Mouse (Mus musculus): ENCODE measurements around the gene Cdk7. TPM values are rescaled to one million over a fixed set of nuclear protein-coding genes. Genes with fewer than 3 reads are reported as not detected.

Cdk7 gene
- polyA plus RNA-seq (2015; fragmentation: Nextera tagmentation; extraction: Ambion mirVana), result 78.4 and 79.1 TPM in 2 replicates

GRCm38 (mm10) chr13:100730861-100731176 is at the start of gene Cdk7:
Gene Cdk7, minus strand, starts transcription at chr13:100730939.
- Histone ChIP-seq H3K4me3 (replicated peaks) (peak within 1 kb of the TSS; percentile 78), H3K9me3 (no peaks in the 10 kb centered on the region), H3K4me2 (replicated peaks) (peak within 1 kb of the TSS; percentile 60), H3K4me1 (replicated peaks) (peaks cover 6% of the 10 kb centered on the region; the same call in 1 of the 2 replicates), H3K36me3 (peaks cover 7% of the 10 kb centered on the region; the same call in 1 of the 2 replicates), H3K27ac (peak within 1 kb of the TSS; percentile 93), H3K9ac (peak within 1 kb of the TSS; percentile 78), H3K27me3 (replicated peaks) (no peaks in the 10 kb centered on the region)
- under 1% methylated on average over 19 of the region's 19 CpGs for WGBS
- ATAC-seq, result peak; percentile 100

- WGBS, result 72% methylated on average over 3 of the region's 3 CpGs
- H3K36me3 ChIP-seq, result no peaks in the 10 kb centered on the region
- H3K4me2 ChIP-seq (replicated peaks), result no peak overlapping the region
- H3K27me3 ChIP-seq (replicated peaks), result no peaks in the 10 kb centered on the region
- no peak overlapping the region for H3K4me3 ChIP-seq (replicated peaks)
- no peaks in the 10 kb centered on the region for H3K9me3 ChIP-seq
- H3K9ac ChIP-seq, result no peak overlapping the region
- no peak overlapping the region for H3K27ac ChIP-seq
- no peak for ATAC-seq
- H3K4me1 ChIP-seq (replicated peaks), result 0 out of 2 replicates have a peak, but pooled peaks cover 7% of the 10 kb centered on the region
Observed at GRCm38 (mm10) chr13:100777491-100777890, 46.8 kb upstream of the Cdk7 start.

GRCm38 (mm10) chr13:100776710-100777109 is 46.0 kb upstream of the Cdk7 start:
- WGBS, result 62% methylated on average over 6 of the region's 6 CpGs
- Histone ChIP-seq H3K27me3 (replicated peaks) (no peaks in the 10 kb centered on the region), H3K27ac (no peak overlapping the region), H3K9me3 (no peaks in the 10 kb centered on the region), H3K4me3 (replicated peaks) (no peak overlapping the region), H3K4me1 (replicated peaks) (0 out of 2 replicates have a peak, but pooled peaks cover 7% of the 10 kb centered on the region), H3K4me2 (replicated peaks) (no peak overlapping the region), H3K9ac (no peak overlapping the region), H3K36me3 (no peaks in the 10 kb centered on the region)
- ATAC-seq, result no peak

- peak; percentile 6; the same call in 1 of the 2 replicates for ATAC-seq
- Histone ChIP-seq H3K36me3 (no peaks in the 10 kb centered on the region), H3K9me3 (no peaks in the 10 kb centered on the region), H3K27me3 (replicated peaks) (no peaks in the 10 kb centered on the region), H3K4me1 (replicated peaks) (0 out of 2 replicates have a peak, but pooled peaks cover 7% of the 10 kb centered on the region), H3K9ac (peak overlapping the region; percentile 80; the same call in 1 of the 2 replicates), H3K4me3 (replicated peaks) (peak overlapping the region; percentile 84), H3K4me2 (replicated peaks) (peak overlapping the region; percentile 92), H3K27ac (no peak overlapping the region)
- 9% methylated on average over 8 of the region's 8 CpGs for WGBS
Observed at GRCm38 (mm10) chr13:100776056-100776419, 45.3 kb upstream of the Cdk7 start.

GRCm38 (mm10) chr13:100775252-100776055 is 44.7 kb upstream of the Cdk7 start, which contains the start of gene Cenph:
Gene Cenph, minus strand, starts transcription at chr13:100775899.
- Histone ChIP-seq H3K4me1 (replicated peaks) (0 out of 2 replicates have a peak, but pooled peaks cover 7% of the 10 kb centered on the region), H3K9ac (peak within 1 kb of the TSS; percentile 80), H3K36me3 (no peaks in the 10 kb centered on the region), H3K4me2 (replicated peaks) (peak within 1 kb of the TSS; percentile 92), H3K4me3 (replicated peaks) (peak within 1 kb of the TSS; percentile 84), H3K9me3 (no peaks in the 10 kb centered on the region), H3K27me3 (replicated peaks) (no peaks in the 10 kb centered on the region), H3K27ac (peak within 1 kb of the TSS; percentile 60; the same call in 1 of the 2 replicates)
- under 1% methylated on average over 46 of the region's 46 CpGs for WGBS
- peak; percentile 95 for ATAC-seq

- no peak for ATAC-seq
- Histone ChIP-seq H3K27me3 (replicated peaks) (no peaks in the 10 kb centered on the region), H3K4me3 (replicated peaks) (peak overlapping the region; percentile 84), H3K27ac (no peak overlapping the region), H3K9me3 (no peaks in the 10 kb centered on the region), H3K36me3 (peaks cover 4% of the 10 kb centered on the region; the same call in 1 of the 2 replicates), H3K9ac (peak overlapping the region; percentile 80; the same call in 1 of the 2 replicates), H3K4me1 (replicated peaks) (0 out of 2 replicates have a peak, but pooled peaks cover 7% of the 10 kb centered on the region), H3K4me2 (replicated peaks) (peak overlapping the region; percentile 92)
Observed at GRCm38 (mm10) chr13:100774704-100775103, 44.0 kb upstream of the Cdk7 start.

GRCm38 (mm10) chr13:100755329-100755728 is 24.6 kb upstream of the Cdk7 start:
- no peak overlapping the region for H3K27ac ChIP-seq
- 0 out of 2 replicates have a peak, but pooled peaks cover 7% of the 10 kb centered on the region for H3K36me3 ChIP-seq
- WGBS, result 87% methylated on average over 2 of the region's 2 CpGs
- H3K4me2 ChIP-seq (replicated peaks), result no peak overlapping the region
- no peaks in the 10 kb centered on the region for H3K9me3 ChIP-seq
- no peak for ATAC-seq
- no peaks in the 10 kb centered on the region for H3K4me1 ChIP-seq (replicated peaks)
- no peak overlapping the region for H3K4me3 ChIP-seq (replicated peaks)
- no peaks in the 10 kb centered on the region for H3K27me3 ChIP-seq (replicated peaks)
- H3K9ac ChIP-seq, result no peak overlapping the region

GRCm38 (mm10) chr13:100754186-100754585 is 23.4 kb upstream of the Cdk7 start:
- WGBS, result 69% methylated on average over 4 of the region's 4 CpGs
- Histone ChIP-seq H3K27ac (no peak overlapping the region), H3K4me2 (replicated peaks) (no peak overlapping the region), H3K27me3 (replicated peaks) (no peaks in the 10 kb centered on the region), H3K9me3 (no peaks in the 10 kb centered on the region), H3K4me1 (replicated peaks) (no peaks in the 10 kb centered on the region), H3K4me3 (replicated peaks) (no peak overlapping the region), H3K9ac (no peak overlapping the region), H3K36me3 (no peaks in the 10 kb centered on the region)
- ATAC-seq, result no peak

- H3K27me3 ChIP-seq (replicated peaks), result no peaks in the 10 kb centered on the region
- no peak overlapping the region for H3K9ac ChIP-seq
- ATAC-seq, result no peak
- WGBS, result 80% methylated on average over 6 of the region's 6 CpGs
- H3K36me3 ChIP-seq, result no peaks in the 10 kb centered on the region
- no peaks in the 10 kb centered on the region for H3K4me1 ChIP-seq (replicated peaks)
- no peak overlapping the region for H3K4me2 ChIP-seq (replicated peaks)
- no peaks in the 10 kb centered on the region for H3K9me3 ChIP-seq
- H3K4me3 ChIP-seq (replicated peaks), result no peak overlapping the region
- no peak overlapping the region for H3K27ac ChIP-seq
Observed at GRCm38 (mm10) chr13:100753011-100753410, 22.3 kb upstream of the Cdk7 start.

- Histone ChIP-seq H3K27ac (no peak overlapping the region), H3K4me3 (replicated peaks) (no peak overlapping the region), H3K36me3 (no peaks in the 10 kb centered on the region), H3K9ac (no peak overlapping the region), H3K4me2 (replicated peaks) (no peak overlapping the region), H3K4me1 (replicated peaks) (no peaks in the 10 kb centered on the region), H3K27me3 (replicated peaks) (no peaks in the 10 kb centered on the region), H3K9me3 (no peaks in the 10 kb centered on the region)
- no peak for ATAC-seq
- 84% methylated on average over 8 of the region's 8 CpGs for WGBS
Observed at GRCm38 (mm10) chr13:100752529-100752928, 21.8 kb upstream of the Cdk7 start.

- ATAC-seq, result no peak
- no peak overlapping the region for H3K9ac ChIP-seq
- no peak overlapping the region for H3K4me3 ChIP-seq (replicated peaks)
- no peaks in the 10 kb centered on the region for H3K36me3 ChIP-seq
- no peak overlapping the region for H3K27ac ChIP-seq
- H3K9me3 ChIP-seq, result no peaks in the 10 kb centered on the region
- no peaks in the 10 kb centered on the region for H3K4me1 ChIP-seq (replicated peaks)
- H3K4me2 ChIP-seq (replicated peaks), result no peak overlapping the region
- 79% methylated on average over 3 of the region's 3 CpGs for WGBS
- no peaks in the 10 kb centered on the region for H3K27me3 ChIP-seq (replicated peaks)
Observed at GRCm38 (mm10) chr13:100751402-100751801, 20.7 kb upstream of the Cdk7 start.

GRCm38 (mm10) chr13:100750799-100751198 is 20.1 kb upstream of the Cdk7 start:
- Histone ChIP-seq H3K9ac (no peak overlapping the region), H3K27ac (no peak overlapping the region), H3K9me3 (no peaks in the 10 kb centered on the region), H3K4me3 (replicated peaks) (no peak overlapping the region), H3K27me3 (replicated peaks) (no peaks in the 10 kb centered on the region), H3K4me1 (replicated peaks) (no peaks in the 10 kb centered on the region), H3K4me2 (replicated peaks) (no peak overlapping the region), H3K36me3 (no peaks in the 10 kb centered on the region)
- 82% methylated on average over 5 of the region's 5 CpGs for WGBS
- no peak for ATAC-seq

- Histone ChIP-seq H3K9ac (no peak overlapping the region), H3K27me3 (replicated peaks) (no peaks in the 10 kb centered on the region), H3K9me3 (no peaks in the 10 kb centered on the region), H3K27ac (no peak overlapping the region), H3K36me3 (no peaks in the 10 kb centered on the region), H3K4me3 (replicated peaks) (no peak overlapping the region), H3K4me1 (replicated peaks) (peaks cover 4% of the 10 kb centered on the region), H3K4me2 (replicated peaks) (no peak overlapping the region)
- 49% methylated on average over 8 of the region's 8 CpGs for WGBS
- no peak for ATAC-seq
Observed at GRCm38 (mm10) chr13:100748638-100749037, 17.9 kb upstream of the Cdk7 start.
